Mouse (Mus musculus): ENCODE data around the gene Zfp960. TPM values are rescaled to one million over a fixed set of nuclear protein-coding genes. Genes with fewer than 3 reads are reported as not detected.
"Not testable (repeated sequence)": the region's sequence is repeated elsewhere in the genome, so short reads cannot be mapped to it uniquely, and the experiment has no call there.

Gene Zfp960
- 2.5 and 2.7 TPM in 2 replicates for polyA plus RNA-seq (2014; fragmentation: Nextera tagmentation; extraction: Ambion mirVana)

GRCm38 (mm10) chr17:17063628-17064494, at the start of gene Zfp960:
Zfp960 (plus strand) TSS chr17:17064113.
- H3K4me1 ChIP-seq (replicated peaks; ENCODE audit: control insufficient read depth, insufficient read depth, low read length); H3K27ac ChIP-seq (ENCODE audit: low read depth, low read length); H3K36me3 ChIP-seq (ENCODE audit: control insufficient read depth, insufficient read depth, low read length); H3K9me3 ChIP-seq (ENCODE audit: control insufficient read depth, low read length); H3K27me3 ChIP-seq (replicated peaks; ENCODE audit: control insufficient read depth, insufficient read depth, low read length): not testable (repeated sequence)
- peak within 1 kb of the TSS; percentile 43 for H3K4me3 ChIP-seq (ENCODE audit: low read depth, low read length)
- WGBS, result 2% methylated on average over 12 of the region's 21 CpGs
- peak; percentile 57 for DNase-seq (ENCODE audit: low spot score)
- peak within 1 kb of the TSS; percentile 65 for H3K4me2 ChIP-seq
- H3K9ac ChIP-seq (ENCODE audit: low read depth, low read length), result 0 out of 2 replicates have a peak within 1 kb of the TSS, but pooled peaks have one; percentile 40
- ATAC-seq (replicated peaks; ENCODE audit: low FRiP score), result peak; percentile 96

DNA sequence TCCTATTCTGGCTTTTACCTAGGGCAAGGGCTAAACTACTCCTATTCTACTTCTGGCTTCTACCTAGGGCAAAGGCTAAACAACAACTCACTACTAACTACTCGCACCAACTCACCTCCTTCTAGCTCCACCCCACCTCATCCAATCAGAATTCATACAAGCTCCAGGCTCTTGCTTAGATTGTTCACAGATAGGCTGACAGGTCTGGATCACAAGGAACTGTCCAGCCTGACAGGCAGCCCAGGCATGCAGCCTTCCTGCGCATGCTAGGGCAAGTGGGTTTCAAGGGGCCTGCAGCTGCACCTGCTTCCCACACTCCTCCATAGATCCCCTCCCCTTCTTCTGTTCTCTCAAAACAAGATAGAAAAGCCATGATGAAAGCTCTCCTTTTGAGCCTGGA, 45.8 kb upstream of the Zfp960 start:
- WGBS, result 88% methylated on average over 2 of the region's 2 CpGs
- H3K27ac ChIP-seq (ENCODE audit: low read depth, low read length); H3K36me3 ChIP-seq (ENCODE audit: control insufficient read depth, insufficient read depth, low read length); H3K27me3 ChIP-seq (replicated peaks; ENCODE audit: control insufficient read depth, insufficient read depth, low read length); H3K9me3 ChIP-seq (ENCODE audit: control insufficient read depth, low read length); H3K9ac ChIP-seq (ENCODE audit: low read depth, low read length); H3K4me2 ChIP-seq; ATAC-seq (replicated peaks; ENCODE audit: low FRiP score); DNase-seq (ENCODE audit: low spot score); H3K4me3 ChIP-seq (ENCODE audit: low read depth, low read length); H3K4me1 ChIP-seq (replicated peaks; ENCODE audit: control insufficient read depth, insufficient read depth, low read length): not testable (repeated sequence)

DNA sequence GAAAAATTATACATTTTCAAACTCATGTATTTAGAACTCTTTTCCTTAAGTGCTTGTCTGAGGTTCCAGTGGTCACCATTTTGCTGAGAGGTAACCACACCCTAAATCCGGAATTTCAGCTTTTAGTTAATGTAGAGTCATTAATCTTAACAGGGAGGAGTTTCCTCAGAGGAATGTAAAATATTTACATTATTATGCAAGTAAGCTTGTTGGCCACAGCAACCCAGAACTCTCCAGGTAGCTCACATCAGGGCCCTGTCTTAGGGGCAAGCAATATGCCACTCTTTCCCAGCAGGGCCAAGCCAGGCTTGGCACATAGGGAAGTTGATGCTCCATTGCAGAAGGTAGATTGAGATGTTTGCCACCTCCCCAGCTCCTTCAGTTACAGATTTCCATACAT, 4.3 kb upstream of the Zfp960 start:
- H3K36me3 ChIP-seq (ENCODE audit: control insufficient read depth, insufficient read depth, low read length); H3K9me3 ChIP-seq (ENCODE audit: control insufficient read depth, low read length); DNase-seq (ENCODE audit: low spot score); H3K27ac ChIP-seq (ENCODE audit: low read depth, low read length); H3K4me2 ChIP-seq; H3K27me3 ChIP-seq (replicated peaks; ENCODE audit: control insufficient read depth, insufficient read depth, low read length); H3K4me3 ChIP-seq (ENCODE audit: low read depth, low read length); H3K9ac ChIP-seq (ENCODE audit: low read depth, low read length); ATAC-seq (replicated peaks; ENCODE audit: low FRiP score); H3K4me1 ChIP-seq (replicated peaks; ENCODE audit: control insufficient read depth, insufficient read depth, low read length): not testable (repeated sequence)
- 63% methylated on average over 1 of the region's 1 CpGs for WGBS

DNA sequence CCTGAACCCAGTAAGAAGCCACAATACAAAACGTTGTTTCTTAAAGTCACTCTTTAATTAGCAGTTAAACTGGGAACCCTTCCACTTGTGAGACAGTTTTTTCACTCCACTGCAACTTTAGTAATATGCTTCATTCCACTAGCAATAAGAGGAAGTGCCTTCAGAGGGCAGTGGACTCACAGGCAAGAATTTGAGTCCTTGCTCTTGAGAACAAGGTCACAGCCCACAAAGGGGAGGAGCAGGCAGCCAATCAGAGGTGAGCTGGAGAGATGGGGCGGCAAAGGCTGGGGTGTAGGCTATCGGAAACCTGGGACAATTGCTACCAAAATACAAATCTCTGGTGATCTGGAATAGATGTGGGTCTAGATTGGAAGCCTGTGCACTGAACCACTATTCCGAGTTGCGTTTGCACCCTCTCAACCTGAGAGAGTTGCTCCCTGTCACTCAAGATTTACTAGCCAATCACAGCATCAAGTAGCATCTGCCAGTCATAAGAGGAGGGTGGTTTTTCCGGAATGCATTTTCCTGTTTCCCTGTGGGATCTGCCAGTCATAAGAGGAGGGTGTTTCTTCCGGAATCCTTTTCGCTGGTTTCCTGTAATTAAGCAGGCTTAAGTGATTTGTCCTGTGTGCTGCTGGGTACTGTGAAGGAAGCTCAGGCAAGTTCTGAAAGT, 57.1 kb downstream of the Zfp960 start, which contains the start of gene Zfp97:
Zfp97 (plus strand) TSS at position 586 of the 673 bp plus-strand sequence.
- H3K27me3 ChIP-seq (replicated peaks; ENCODE audit: control insufficient read depth, insufficient read depth, low read length); H3K4me3 ChIP-seq (ENCODE audit: low read depth, low read length); H3K4me1 ChIP-seq (replicated peaks; ENCODE audit: control insufficient read depth, insufficient read depth, low read length); H3K9me3 ChIP-seq (ENCODE audit: control insufficient read depth, low read length); H3K36me3 ChIP-seq (ENCODE audit: control insufficient read depth, insufficient read depth, low read length); H3K4me2 ChIP-seq; H3K9ac ChIP-seq (ENCODE audit: low read depth, low read length); H3K27ac ChIP-seq (ENCODE audit: low read depth, low read length); DNase-seq (ENCODE audit: low spot score): not testable (repeated sequence)
- ATAC-seq (replicated peaks; ENCODE audit: low FRiP score), result peak; percentile 100
- no CpG with 5 or more reads among the region's 8 CpGs for WGBS

Other genes with a start within 250 kb of the Zfp960 start
- gene Zfp97, start 57.3 kb downstream of the Zfp960 start, polyA plus RNA-seq (2014; fragmentation: Nextera tagmentation; extraction: Ambion mirVana), result 5.2 and 5.6 TPM in 2 replicates